Mouse (Mus musculus): ENCODE results near the gene Gm6880. TPM values are rescaled to one million over a fixed set of nuclear protein-coding genes. Genes with fewer than 3 reads are reported as not detected.
A peak's percentile ranks its signal among the peaks of the same experiment; 100 is the strongest.
"Not testable (repeated sequence)": the region's sequence is repeated elsewhere in the genome, so short reads cannot be mapped to it uniquely, and the experiment has no call there.

Gm6880 gene
- not detected in 2 replicates for polyA plus RNA-seq (2011; ENCODE audit: insufficient read depth, insufficient read length, low replicate concordance, missing spikeins)

GRCm38 (mm10) chrX:74481349-74481885 is at the start of gene Gm6880:
Gene Gm6880 (minus strand): TSS chrX:74481399.
- not testable (repeated sequence) for H3K4me3 ChIP-seq (replicated peaks; ENCODE audit: control insufficient read depth, low read depth, low read length); H3K27ac ChIP-seq (ENCODE audit: control insufficient read depth, insufficient read depth, low read depth, low read length, poor library complexity); H3K4me1 ChIP-seq (ENCODE audit: control insufficient read depth, insufficient read depth, low read length)
- WGBS = 72% methylated on average over 12 of the region's 14 CpGs

GRCm38 (mm10) chrX:74517461-74517860 is 36.3 kb upstream of the Gm6880 start:
- not testable (repeated sequence) for H3K4me3 ChIP-seq (replicated peaks; ENCODE audit: control insufficient read depth, low read depth, low read length); H3K27ac ChIP-seq (ENCODE audit: control insufficient read depth, insufficient read depth, low read depth, low read length, poor library complexity); H3K4me1 ChIP-seq (ENCODE audit: control insufficient read depth, insufficient read depth, low read length)

GRCm38 (mm10) chrX:74497131-74497530 is 15.9 kb upstream of the Gm6880 start:
- Histone ChIP-seq H3K4me1 (ENCODE audit: control insufficient read depth, insufficient read depth, low read length) (no peaks in the 10 kb centered on the region), H3K27ac (ENCODE audit: control insufficient read depth, insufficient read depth, low read depth, low read length, poor library complexity) (no peak overlapping the region), H3K4me3 (replicated peaks; ENCODE audit: control insufficient read depth, low read depth, low read length) (no peak overlapping the region)
- WGBS = 75% methylated on average over 1 of the region's 1 CpGs
- no peak for TF ChIP-seq POLR2A (IDR thresholded peaks at IDR 0.05; ENCODE audit: borderline replicate concordance, control insufficient read depth, low read depth, low read length)

GRCm38 (mm10) chrX:74452773-74453172 is 28.4 kb downstream of the Gm6880 start:
- Histone ChIP-seq H3K27ac (ENCODE audit: control insufficient read depth, insufficient read depth, low read depth, low read length, poor library complexity) (no peak overlapping the region), H3K4me3 (replicated peaks; ENCODE audit: control insufficient read depth, low read depth, low read length) (no peak overlapping the region), H3K4me1 (ENCODE audit: control insufficient read depth, insufficient read depth, low read length) (no peaks in the 10 kb centered on the region; the same call in 1 of the 2 replicates)
- WGBS = 7% methylated on average over 4 of the region's 4 CpGs
- TF ChIP-seq CTCF (IDR thresholded peaks at IDR 0.05; ENCODE audit: control insufficient read depth, insufficient read depth, low read length) (no peak), POLR2A (IDR thresholded peaks at IDR 0.05; ENCODE audit: borderline replicate concordance, control insufficient read depth, low read depth, low read length) (no peak)

- WGBS = 41% methylated on average over 4 of the region's 4 CpGs
- no peaks in the 10 kb centered on the region; the same call in 1 of the 2 replicates for H3K4me1 ChIP-seq (ENCODE audit: control insufficient read depth, insufficient read depth, low read length)
- H3K4me3 ChIP-seq (replicated peaks; ENCODE audit: control insufficient read depth, low read depth, low read length) = no peak overlapping the region
- H3K27ac ChIP-seq (ENCODE audit: control insufficient read depth, insufficient read depth, low read depth, low read length, poor library complexity) = peak overlapping the region; percentile 63; the same call in 1 of the 2 replicates
- TF ChIP-seq POLR2A (IDR thresholded peaks at IDR 0.05; ENCODE audit: borderline replicate concordance, control insufficient read depth, low read depth, low read length) = no peak
- TF ChIP-seq CTCF (IDR thresholded peaks at IDR 0.05; ENCODE audit: control insufficient read depth, insufficient read depth, low read length) = no peak
These were observed 29.9 kb downstream of the Gm6880 start for GRCm38 (mm10) chrX:74451157-74451912.

Other genes with a start within 250 kb of the Gm6880 start
- gene Flna, start 231.6 kb downstream of the Gm6880 start, polyA plus RNA-seq (2011; ENCODE audit: insufficient read depth, insufficient read length, low replicate concordance, missing spikeins) = 140 and 356 TPM in 2 replicates
- 34.6 and 51.7 TPM in 2 replicates for gene Emd, start 226.7 kb downstream of the Gm6880 start, polyA plus RNA-seq (2011; ENCODE audit: insufficient read depth, insufficient read length, low replicate concordance, missing spikeins)
- gene Rpl10, start 210.6 kb downstream of the Gm6880 start, polyA plus RNA-seq (2011; ENCODE audit: insufficient read depth, insufficient read length, low replicate concordance, missing spikeins) = 68.3 and 79.6 TPM in 2 replicates
- 32.4 and 58.0 TPM in 2 replicates for gene Taz, start 199.5 kb downstream of the Gm6880 start, polyA plus RNA-seq (2011; ENCODE audit: insufficient read depth, insufficient read length, low replicate concordance, missing spikeins)
- 16.4 and 21.5 TPM in 2 replicates for gene Dnase1l1, start 199.1 kb downstream of the Gm6880 start, polyA plus RNA-seq (2011; ENCODE audit: insufficient read depth, insufficient read length, low replicate concordance, missing spikeins)
- 154 and 166 TPM in 2 replicates for gene Atp6ap1, start 184.3 kb downstream of the Gm6880 start, polyA plus RNA-seq (2011; ENCODE audit: insufficient read depth, insufficient read length, low replicate concordance, missing spikeins)
- 87.5 and 157 TPM in 2 replicates for gene Gdi1, start 176.4 kb downstream of the Gm6880 start, polyA plus RNA-seq (2011; ENCODE audit: insufficient read depth, insufficient read length, low replicate concordance, missing spikeins)
- 38.8 and 61.0 TPM in 2 replicates for gene Fam50a, start 168.4 kb downstream of the Gm6880 start, polyA plus RNA-seq (2011; ENCODE audit: insufficient read depth, insufficient read length, low replicate concordance, missing spikeins)
- 3.6 TPM in 2 replicates for gene Plxna3, start 152.3 kb downstream of the Gm6880 start, polyA plus RNA-seq (2011; ENCODE audit: insufficient read depth, insufficient read length, low replicate concordance, missing spikeins)
- gene Lage3, start 127.8 kb downstream of the Gm6880 start, polyA plus RNA-seq (2011; ENCODE audit: insufficient read depth, insufficient read length, low replicate concordance, missing spikeins) = 39.5 and 58.6 TPM in 2 replicates
- 27.2 and 35.6 TPM in 2 replicates for gene Ubl4a, start 108.2 kb downstream of the Gm6880 start, polyA plus RNA-seq (2011; ENCODE audit: insufficient read depth, insufficient read length, low replicate concordance, missing spikeins)
- gene Slc10a3, start 108.0 kb downstream of the Gm6880 start, polyA plus RNA-seq (2011; ENCODE audit: insufficient read depth, insufficient read length, low replicate concordance, missing spikeins) = 2.7 TPM in 2 replicates
- 3.6 and 9.1 TPM in 2 replicates for gene Fam3a, start 88.1 kb downstream of the Gm6880 start, polyA plus RNA-seq (2011; ENCODE audit: insufficient read depth, insufficient read length, low replicate concordance, missing spikeins)
- gene Ikbkg, start 88.1 kb downstream of the Gm6880 start, polyA plus RNA-seq (2011; ENCODE audit: insufficient read depth, insufficient read length, low replicate concordance, missing spikeins) = 11.6 and 11.7 TPM in 2 replicates
- gene G6pdx, start 52.2 kb downstream of the Gm6880 start, polyA plus RNA-seq (2011; ENCODE audit: insufficient read depth, insufficient read length, low replicate concordance, missing spikeins) = 20.9 and 33.4 TPM in 2 replicates
- not detected in 2 replicates for gene Olfr1326-ps1, start 93.5 kb upstream of the Gm6880 start, polyA plus RNA-seq (2011; ENCODE audit: insufficient read depth, insufficient read length, low replicate concordance, missing spikeins)
- gene Olfr1325, start 111.3 kb upstream of the Gm6880 start, polyA plus RNA-seq (2011; ENCODE audit: insufficient read depth, insufficient read length, low replicate concordance, missing spikeins) = not detected in 2 replicates
- gene Gm5640, start 164.2 kb upstream of the Gm6880 start, polyA plus RNA-seq (2011; ENCODE audit: insufficient read depth, insufficient read length, low replicate concordance, missing spikeins) = not detected in 2 replicates